28 mouse cellular contexts compared by ENCODE assay signal in genomic region chr5:45266914-45267313, GRCm38 (mm10).
DNase-seq lines count a peak whose midpoint lies in the region; ATAC-seq and TF ChIP-seq lines count a peak whose summit lies in the region.
"Had no signal": no experiment of that assay in that cellular context is flagged by ENCODE, and none has a peak within 500 bp of the region (broad histone marks: within the 10 kb centered on the region; RNA-seq: fewer than 3 reads in every experiment).

No protein-coding gene starts in this region.

- H3K9ac ChIP-seq in embryonic facial prominence, embryonic 14.5 days (ENCODE audit: low read depth, low read length) = no peak overlapping the region
- H3K9ac ChIP-seq in midbrain, embryonic 12.5 days (replicated peaks) = no peak overlapping the region
- H3K9ac ChIP-seq in midbrain, postnatal 0 days (replicated peaks; ENCODE audit: low read length, poor library complexity, severe bottlenecking) = no peak overlapping the region
- H3K9ac ChIP-seq: hindbrain, embryonic 12.5 days; limb, embryonic 15.5 days; liver, embryonic 13.5 days had no signal

- H3K27ac ChIP-seq in embryonic facial prominence, embryonic 14.5 days (replicated peaks; ENCODE audit: low read depth, low read length) = no peak overlapping the region
- no peak overlapping the region for H3K27ac ChIP-seq in embryonic facial prominence, embryonic 10.5 days (replicated peaks)
- H3K27ac ChIP-seq in midbrain, embryonic 12.5 days (replicated peaks) = peak overlapping the region; percentile 54; the same call in 1 of the 2 replicates
- H3K27ac ChIP-seq in midbrain, postnatal 0 days (ENCODE audit: low read depth, low read length) = peak overlapping the region; percentile 77
- H3K27ac ChIP-seq: hindbrain, embryonic 12.5 days; limb, embryonic 10.5 days; limb, embryonic 15.5 days; liver, embryonic 13.5 days had no signal

- no peak overlapping the region for H3K4me2 ChIP-seq in embryonic facial prominence, embryonic 14.5 days (ENCODE audit: low read depth, low read length)
- H3K4me2 ChIP-seq in midbrain, embryonic 12.5 days (replicated peaks) = no peak overlapping the region
- no peak overlapping the region for H3K4me2 ChIP-seq in midbrain, postnatal 0 days (ENCODE audit: low read depth, low read length, poor library complexity, severe bottlenecking)
- H3K4me2 ChIP-seq: heart, embryonic 11.5 days; hindbrain, embryonic 12.5 days; limb, embryonic 15.5 days; liver, embryonic 13.5 days had no signal

- no peak for TF ChIP-seq CTCF in midbrain, postnatal 0 days (IDR thresholded peaks at IDR 0.05)

- DNase-seq in embryonic facial prominence, embryonic 14.5 days (ENCODE audit: low spot score) = peak; percentile 10
- no peak for DNase-seq in embryonic facial prominence, embryonic 10.5 days (ENCODE audit: low spot score)
- no peak for DNase-seq in frontal cortex, postnatal 10 days (ENCODE audit: low spot score in 2 of 2)
- peak; percentile 28 for DNase-seq in midbrain, postnatal 0 days (ENCODE audit: low spot score)
- no peak for DNase-seq in right cerebral cortex, adult 18-20 months
- DNase-seq in natural killer cell, adult 2 months (ENCODE audit: low spot score in 2 of 2) = no peak
- DNase-seq: adrenal gland, postnatal 10 days; cerebellum, adult 11-12 months; cerebellum, postnatal 10 days; gastrocnemius, postnatal 14 days; heart, postnatal 36 days; kidney, adult 9 months; kidney, postnatal 10 days; layer of hippocampus, postnatal 36 days; liver, embryonic 13.5 days; lung, adult 18-20 months; lung, postnatal 4 days; right cerebral cortex, postnatal 14 days had no signal

- 47% methylated on average over 5 of the region's 5 CpGs for whole genome bisulfite sequencing in embryonic facial prominence, embryonic 14.5 days
- 60% methylated on average over 5 of the region's 5 CpGs for WGBS in embryonic facial prominence, embryonic 10.5 days
- 30% methylated on average over 5 of the region's 5 CpGs for WGBS in midbrain, embryonic 12.5 days
- WGBS in midbrain, postnatal 0 days = 12% methylated on average over 5 of the region's 5 CpGs

- no peak overlapping the region for H3K4me3 ChIP-seq in embryonic facial prominence, embryonic 14.5 days (ENCODE audit: low read depth, low read length)
- no peak overlapping the region for H3K4me3 ChIP-seq in embryonic facial prominence, embryonic 10.5 days
- no peak overlapping the region for H3K4me3 ChIP-seq in midbrain, embryonic 12.5 days
- no peak overlapping the region for H3K4me3 ChIP-seq in midbrain, postnatal 0 days (ENCODE audit: low read depth, low read length)
- H3K4me3 ChIP-seq: hindbrain, embryonic 12.5 days; limb, embryonic 10.5 days; limb, embryonic 15.5 days; liver, embryonic 13.5 days; megakaryocyte, embryonic 14.5 days had no signal

- no peak for ATAC-seq in embryonic facial prominence, embryonic 14.5 days (ENCODE audit: low read depth)
- ATAC-seq in frontal cortex, adult (ENCODE audit: low TSS enrichment) = 0 out of 2 replicates have a peak, but pooled peaks have one; percentile 59
- ATAC-seq in midbrain, embryonic 12.5 days (ENCODE audit: low FRiP score, low read depth) = peak; percentile 63; the same call in 1 of the 2 replicates
- peak; percentile 68; the same call in 1 of the 2 replicates for ATAC-seq in midbrain, postnatal 0 days (ENCODE audit: low FRiP score)
- ATAC-seq: intestine, postnatal 0 days; lung, postnatal 0 days had no signal

- H3K36me3 ChIP-seq in embryonic facial prominence, embryonic 14.5 days (ENCODE audit: control insufficient read depth, insufficient read depth, low read length) = no peaks in the 10 kb centered on the region
- no peaks in the 10 kb centered on the region for H3K36me3 ChIP-seq in embryonic facial prominence, embryonic 10.5 days (replicated peaks)
- no peaks in the 10 kb centered on the region for H3K36me3 ChIP-seq in midbrain, embryonic 12.5 days
- H3K36me3 ChIP-seq in midbrain, postnatal 0 days (ENCODE audit: insufficient read depth, low read length) = no peaks in the 10 kb centered on the region
- H3K36me3 ChIP-seq: G1E; hindbrain, embryonic 12.5 days; limb, embryonic 10.5 days; limb, embryonic 15.5 days; liver, embryonic 13.5 days had no signal

- no peaks in the 10 kb centered on the region for H3K9me3 ChIP-seq in embryonic facial prominence, embryonic 14.5 days (ENCODE audit: control insufficient read depth, low read length)
- H3K9me3 ChIP-seq in embryonic facial prominence, embryonic 10.5 days = no peaks in the 10 kb centered on the region
- H3K9me3 ChIP-seq in midbrain, embryonic 12.5 days = no peaks in the 10 kb centered on the region
- H3K9me3 ChIP-seq in midbrain, postnatal 0 days (ENCODE audit: low read length) = no peaks in the 10 kb centered on the region
- H3K9me3 ChIP-seq: G1E; hindbrain, embryonic 12.5 days; limb, embryonic 10.5 days; limb, embryonic 15.5 days; liver, embryonic 13.5 days; megakaryocyte, embryonic 14.5 days had no signal

- H3K27me3 ChIP-seq in embryonic facial prominence, embryonic 14.5 days (replicated peaks; ENCODE audit: control insufficient read depth, insufficient read depth, low read length) = no peaks in the 10 kb centered on the region
- no peaks in the 10 kb centered on the region for H3K27me3 ChIP-seq in embryonic facial prominence, embryonic 10.5 days (replicated peaks; ENCODE audit: low read depth, poor library complexity, severe bottlenecking)
- H3K27me3 ChIP-seq in midbrain, embryonic 12.5 days = no peaks in the 10 kb centered on the region
- H3K27me3 ChIP-seq in midbrain, postnatal 0 days (ENCODE audit: insufficient read depth, low read length) = no peaks in the 10 kb centered on the region
- H3K27me3 ChIP-seq: hindbrain, embryonic 12.5 days; limb, embryonic 15.5 days; liver, embryonic 13.5 days; megakaryocyte, embryonic 14.5 days had no signal

- H3K4me1 ChIP-seq in embryonic facial prominence, embryonic 14.5 days (ENCODE audit: control insufficient read depth, insufficient read depth, low read length) = no peaks in the 10 kb centered on the region
- H3K4me1 ChIP-seq in embryonic facial prominence, embryonic 10.5 days = peaks cover 8% of the 10 kb centered on the region; the same call in 1 of the 2 replicates
- H3K4me1 ChIP-seq in midbrain, embryonic 12.5 days = peaks cover 8% of the 10 kb centered on the region
- H3K4me1 ChIP-seq in midbrain, postnatal 0 days (ENCODE audit: insufficient read depth, low read length) = no peaks in the 10 kb centered on the region
- H3K4me1 ChIP-seq: hindbrain, embryonic 12.5 days; limb, embryonic 15.5 days; liver, embryonic 13.5 days; megakaryocyte, embryonic 14.5 days had no signal

Comparison
In these comparisons a context has a peak if more than half of its experiments do, and no peak if none do; other contexts are left out.
1. DNase-seq: peak in embryonic facial prominence, embryonic 14.5 days (single experiment) and midbrain, postnatal 0 days (single experiment); none in embryonic facial prominence, embryonic 10.5 days (single experiment), frontal cortex, postnatal 10 days (0 of 2), right cerebral cortex, adult 18-20 months (single experiment) and natural killer cell, adult 2 months (0 of 2).
2. H3K27ac ChIP-seq: peak in midbrain, embryonic 12.5 days (single experiment) and midbrain, postnatal 0 days (single experiment); none in embryonic facial prominence, embryonic 14.5 days (single experiment) and embryonic facial prominence, embryonic 10.5 days (single experiment).